Mouse (Mus musculus) neural tube, postnatal 0 days (tissue): ENCODE results near the gene Enpp6. TPM values are rescaled to one million over a fixed set of nuclear protein-coding genes. Genes with fewer than 3 reads are reported as not detected.

ENCODE experiments used
- polyA plus RNA-seq: library from polyadenylated mRNA; unstranded; fragments of >200 nt; fragmentation: Nextera tagmentation; extraction: Ambion mirVana; gene quantifications from 2 replicates; pipeline ENCODE4 v1.2.1, GENCODE M21; 2015

The Enpp6 gene
- polyA plus RNA-seq = 2.5 and 9.3 TPM in 2 replicates

GRCm38 (mm10) chr8:46986386-46987140 lies at the start of gene Enpp6:
TSS of gene Enpp6 (plus strand) at chr8:46986887.

Other genes starting within 250 kb of the Enpp6 start
- gene Irf2, start 247.2 kb upstream of the Enpp6 start, polyA plus RNA-seq = 21.7 and 24.1 TPM in 2 replicates